Mouse (Mus musculus): ENCODE results near the gene Cdca7l. TPM values are rescaled to one million over a fixed set of nuclear protein-coding genes. Genes with fewer than 3 reads are reported as not detected.
"Not testable (repeated sequence)": the region's sequence is repeated elsewhere in the genome, so short reads cannot be mapped to it uniquely, and the experiment has no call there.

Gene Cdca7l
- total RNA-seq (2015) (17.7 and 22.1 TPM in 2 replicates), total RNA-seq (2017) (41.9 and 50.9 TPM in 2 replicates)

GRCm38 (mm10) chr12:117803989-117804388 is at the start of gene Cdca7l:
Gene Cdca7l, plus strand, starts transcription at chr12:117804289.
- not testable (repeated sequence) for ATAC-seq (ENCODE audit: poor library complexity, severe bottlenecking)

- no peak for ATAC-seq (ENCODE audit: poor library complexity, severe bottlenecking)
These were observed 48.1 kb upstream of the Cdca7l start for GRCm38 (mm10) chr12:117756010-117756409.

GRCm38 (mm10) chr12:117760373-117760772 is 43.7 kb upstream of the Cdca7l start:
- ATAC-seq (ENCODE audit: poor library complexity, severe bottlenecking), result no peak

GRCm38 (mm10) chr12:117760846-117761245 is 43.2 kb upstream of the Cdca7l start:
- ATAC-seq (ENCODE audit: poor library complexity, severe bottlenecking), result no peak

- no peak for ATAC-seq (ENCODE audit: poor library complexity, severe bottlenecking)
These were observed 42.4 kb upstream of the Cdca7l start for GRCm38 (mm10) chr12:117761698-117762097.

- ATAC-seq (ENCODE audit: poor library complexity, severe bottlenecking), result no peak
These were observed 40.8 kb upstream of the Cdca7l start for GRCm38 (mm10) chr12:117763247-117763646.

- ATAC-seq (ENCODE audit: poor library complexity, severe bottlenecking), result peak; percentile 90
These were observed 39.2 kb upstream of the Cdca7l start for GRCm38 (mm10) chr12:117764839-117765238.

GRCm38 (mm10) chr12:117769113-117769512 is 35.0 kb upstream of the Cdca7l start:
- ATAC-seq (ENCODE audit: poor library complexity, severe bottlenecking), result peak; percentile 47; the same call in 1 of the 2 replicates

GRCm38 (mm10) chr12:117770211-117770610 is 33.9 kb upstream of the Cdca7l start:
- ATAC-seq (ENCODE audit: poor library complexity, severe bottlenecking), result no peak

- ATAC-seq (ENCODE audit: poor library complexity, severe bottlenecking), result peak; percentile 17; the same call in 1 of the 2 replicates
These were observed 32.9 kb upstream of the Cdca7l start for GRCm38 (mm10) chr12:117771156-117771555.

- peak; percentile 69 for ATAC-seq (ENCODE audit: poor library complexity, severe bottlenecking)
These were observed 31.5 kb upstream of the Cdca7l start for GRCm38 (mm10) chr12:117772638-117773037.

- no peak for ATAC-seq (ENCODE audit: poor library complexity, severe bottlenecking)
These were observed 27.2 kb upstream of the Cdca7l start for GRCm38 (mm10) chr12:117776841-117777240.

- ATAC-seq (ENCODE audit: poor library complexity, severe bottlenecking), result no peak
These were observed 22.7 kb upstream of the Cdca7l start for GRCm38 (mm10) chr12:117781360-117781759.

- no peak for ATAC-seq (ENCODE audit: poor library complexity, severe bottlenecking)
These were observed 20.7 kb upstream of the Cdca7l start for GRCm38 (mm10) chr12:117783426-117783825.

GRCm38 (mm10) chr12:117786621-117787020 is 17.5 kb upstream of the Cdca7l start:
- no peak for ATAC-seq (ENCODE audit: poor library complexity, severe bottlenecking)

GRCm38 (mm10) chr12:117788513-117789011 is 15.5 kb upstream of the Cdca7l start:
- no peak for ATAC-seq (ENCODE audit: poor library complexity, severe bottlenecking)

GRCm38 (mm10) chr12:117789017-117789416 is 15.1 kb upstream of the Cdca7l start:
- no peak for ATAC-seq (ENCODE audit: poor library complexity, severe bottlenecking)

GRCm38 (mm10) chr12:117795303-117795702 is 8.8 kb upstream of the Cdca7l start:
- no peak for ATAC-seq (ENCODE audit: poor library complexity, severe bottlenecking)

GRCm38 (mm10) chr12:117805576-117805975 is 1.5 kb downstream of the Cdca7l start:
- ATAC-seq (ENCODE audit: poor library complexity, severe bottlenecking), result no peak

GRCm38 (mm10) chr12:117806007-117806451 is 1.9 kb downstream of the Cdca7l start:
- no peak for ATAC-seq (ENCODE audit: poor library complexity, severe bottlenecking)

- no peak for ATAC-seq (ENCODE audit: poor library complexity, severe bottlenecking)
These were observed 2.4 kb downstream of the Cdca7l start for GRCm38 (mm10) chr12:117806470-117806869.

GRCm38 (mm10) chr12:117807637-117808036 is 3.5 kb downstream of the Cdca7l start:
- no peak for ATAC-seq (ENCODE audit: poor library complexity, severe bottlenecking)
